Mouse (Mus musculus) brain, embryonic 14.5 days (tissue): ENCODE data around the gene Sox30.

Experiments used
- CTCF ChIP-seq: fragments of 200-500 bp; IDR thresholded peaks from 2 replicates; pipeline ENCODE4 v1.5.1; 2012; ENCODE audit warnings: inconsistent platforms, mild to moderate bottlenecking, moderate library complexity, borderline replicate concordance; ENCODE audit not compliant: insufficient read depth, insufficient read length; ENCODE audit errors: extremely low read depth
- POLR2A ChIP-seq: fragments of 200-500 bp; IDR thresholded peaks from 2 replicates; pipeline ENCODE4 v1.6.1; 2012; ENCODE audit warnings: mild to moderate bottlenecking, inconsistent platforms, borderline replicate concordance; ENCODE audit not compliant: poor library complexity, insufficient read depth, insufficient read length, severe bottlenecking; ENCODE audit errors: extremely low read depth

- no peak for TF ChIP-seq POLR2A
- TF ChIP-seq CTCF: no peak
Measured at GRCm38 (mm10) chr11:46040841-46041556, 60.9 kb downstream of the Sox30 start.
